Mouse (Mus musculus): Measurements from ENCODE around the gene Cwf19l1. TPM values are rescaled to one million over a fixed set of nuclear protein-coding genes. Genes with fewer than 3 reads are reported as not detected.

The Cwf19l1 gene
- polyA plus RNA-seq, 1 experiment from 2014 or later = 16.9 TPM

Other genes starting within 250 kb of the Cwf19l1 start
- gene Dnmbp, start 195.7 kb downstream of the Cwf19l1 start, polyA plus RNA-seq (2015; fragmentation: Nextera tagmentation; extraction: Ambion mirVana) = 2.5 and 2.7 TPM in 2 replicates
- 81.5 and 93.1 TPM in 2 replicates for gene Cpn1, start 149.3 kb downstream of the Cwf19l1 start, polyA plus RNA-seq (2015; fragmentation: Nextera tagmentation; extraction: Ambion mirVana)
- 26.7 and 31.2 TPM in 2 replicates for gene Cyp2c23, start 106.7 kb downstream of the Cwf19l1 start, polyA plus RNA-seq (2015; fragmentation: Nextera tagmentation; extraction: Ambion mirVana)
- 17.8 and 20.6 TPM in 2 replicates for gene Erlin1, start 66.1 kb downstream of the Cwf19l1 start, polyA plus RNA-seq (2015; fragmentation: Nextera tagmentation; extraction: Ambion mirVana)
- gene Chuk, start 28.4 kb downstream of the Cwf19l1 start, polyA plus RNA-seq (2015; fragmentation: Nextera tagmentation; extraction: Ambion mirVana) = 19.4 and 20.2 TPM in 2 replicates
- gene Bloc1s2, start 10.6 kb upstream of the Cwf19l1 start, polyA plus RNA-seq (2015; fragmentation: Nextera tagmentation; extraction: Ambion mirVana) = 33.1 and 35.1 TPM in 2 replicates
- gene Pkd2l1, start 56.6 kb upstream of the Cwf19l1 start, polyA plus RNA-seq (2015; fragmentation: Nextera tagmentation; extraction: Ambion mirVana) = not detected in 2 replicates
- not detected in 2 replicates for gene Scd3, start 67.4 kb upstream of the Cwf19l1 start, polyA plus RNA-seq (2015; fragmentation: Nextera tagmentation; extraction: Ambion mirVana)
- 108 and 124 TPM in 2 replicates for gene Scd2, start 157.8 kb upstream of the Cwf19l1 start, polyA plus RNA-seq (2015; fragmentation: Nextera tagmentation; extraction: Ambion mirVana)
- 0.03 TPM in 1 of 2 replicates, not detected in the other for gene Scd4, start 197.2 kb upstream of the Cwf19l1 start, polyA plus RNA-seq (2015; fragmentation: Nextera tagmentation; extraction: Ambion mirVana)